Mouse (Mus musculus) thymus, adult 2 months (tissue): Measurements from ENCODE around the gene G430095P16Rik. TPM values are rescaled to one million over a fixed set of nuclear protein-coding genes. Genes with fewer than 3 reads are reported as not detected.
A peak's percentile ranks its signal among the peaks of the same experiment; 100 is the strongest.

Experiments used
- DNase-seq: peaks from one replicate; pipeline ENCODE4 v3.0.0; 2021
- H3K27ac ChIP-seq: fragments of 200-500 bp; 2 replicates; pipeline ENCODE4 v1.5.1; 2012; ENCODE audit warnings: low read length, control low read depth; ENCODE audit not compliant: control insufficient read depth, insufficient read depth
- H3K27me3 ChIP-seq: fragments of 200-500 bp; 2 replicates; pipeline ENCODE4 v1.6.1; 2012; ENCODE audit warnings: mild to moderate bottlenecking, low read length, moderate library complexity, mixed read lengths; ENCODE audit not compliant: control insufficient read depth, insufficient read depth
- H3K36me3 ChIP-seq: fragments of 200-500 bp; 2 replicates; pipeline ENCODE4 v1.6.1; 2012; ENCODE audit warnings: mild to moderate bottlenecking, low read length, moderate library complexity; ENCODE audit not compliant: control insufficient read depth, insufficient read depth
- H3K4me1 ChIP-seq: fragments of 200-500 bp; replicated peaks from 2 replicates; pipeline ENCODE4 v1.6.1; 2012; ENCODE audit warnings: low read length; ENCODE audit not compliant: control insufficient read depth, insufficient read depth
- H3K4me3 ChIP-seq: fragments of 200-500 bp; 2 replicates; pipeline ENCODE4 v1.5.1; 2012; ENCODE audit warnings: mild to moderate bottlenecking, low read length, control low read depth, moderate library complexity; ENCODE audit not compliant: control insufficient read depth, insufficient read depth
- CTCF ChIP-seq: fragments of 200-500 bp; IDR thresholded peaks from 2 replicates; pipeline ENCODE4 v1.5.1; 2012; ENCODE audit warnings: mild to moderate bottlenecking, control low read depth, low read length, moderate library complexity, borderline replicate concordance; ENCODE audit not compliant: control insufficient read depth, poor library complexity, insufficient read depth; ENCODE audit errors: extremely low read depth
- POLR2A ChIP-seq: fragments of 200-500 bp; IDR thresholded peaks from 2 replicates; pipeline ENCODE4 v1.6.1; 2012; ENCODE audit warnings: mild to moderate bottlenecking, low read length, control low read depth, moderate library complexity; ENCODE audit not compliant: control insufficient read depth, poor library complexity, insufficient read depth; ENCODE audit errors: extremely low read depth
- WGBS: fragments of 180-500 bp; shearing (Covaris S2); methylation state at CpG from one replicate; pipeline ENCODE4 v1.1.7; 2018; 5-methylcytosine and 5-hydroxymethylcytosine counted together
- polyA plus RNA-seq: library from polyadenylated mRNA; depleted of rRNA; stranded (reverse); fragments of >200 nt; gene quantifications from 2 replicates; pipeline ENCODE4 v1.2.3, GENCODE M21; 2012

G430095P16Rik gene
- polyA plus RNA-seq, 1 experiment, result 2.6 TPM

GRCm38 (mm10) chr8:84697166-84698130, 25.4 kb upstream of the G430095P16Rik start:
- H3K27ac ChIP-seq, result no peak overlapping the region
- peak; percentile 64 for DNase-seq
- H3K4me1 ChIP-seq, result peaks cover 35% of the 10 kb centered on the region
- TF ChIP-seq POLR2A, result no peak
- TF ChIP-seq CTCF, result no peak
- no peak overlapping the region for H3K4me3 ChIP-seq
- no peaks in the 10 kb centered on the region for H3K36me3 ChIP-seq
- 79% methylated on average over 14 of the region's 14 CpGs for WGBS
- no peaks in the 10 kb centered on the region for H3K27me3 ChIP-seq

- Histone ChIP-seq H3K27me3 (no peaks in the 10 kb centered on the region), H3K4me3 (no peak overlapping the region), H3K36me3 (no peaks in the 10 kb centered on the region), H3K27ac (no peak overlapping the region), H3K4me1 (peaks cover 42% of the 10 kb centered on the region)
- no peak for DNase-seq
- TF ChIP-seq POLR2A (no peak), CTCF (no peak)
- 97% methylated on average over 5 of the region's 5 CpGs for WGBS
These were observed 24.5 kb upstream of the G430095P16Rik start for GRCm38 (mm10) chr8:84698288-84698687.

DNA sequence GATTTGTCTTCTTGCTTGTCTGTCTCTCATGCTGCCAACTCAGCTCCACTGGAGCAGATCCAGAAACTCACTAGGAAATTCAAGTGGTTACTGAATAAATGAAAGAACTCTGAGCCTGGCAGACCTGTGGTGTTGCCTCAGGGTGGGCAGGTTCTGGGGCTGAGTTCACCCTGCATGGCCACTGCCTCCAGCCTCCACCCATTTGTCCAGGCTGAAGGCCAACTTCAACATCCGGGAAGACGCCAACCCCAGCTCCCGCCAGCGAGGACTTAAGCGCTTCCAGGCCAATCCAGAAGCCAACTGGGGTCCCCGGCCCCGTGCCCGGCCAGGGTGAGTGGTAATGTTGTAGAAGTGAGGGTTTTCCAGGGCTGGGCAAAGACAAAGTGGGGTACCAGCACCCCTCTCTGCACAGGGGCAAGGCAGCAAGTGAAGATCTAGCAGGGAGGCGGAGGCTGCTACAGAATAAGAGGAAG, 23.8 kb upstream of the G430095P16Rik start:
- WGBS, result 83% methylated on average over 9 of the region's 9 CpGs
- Histone ChIP-seq H3K4me3 (no peak overlapping the region), H3K4me1 (peaks cover 48% of the 10 kb centered on the region), H3K27me3 (no peaks in the 10 kb centered on the region), H3K36me3 (no peaks in the 10 kb centered on the region), H3K27ac (peak overlapping the region; percentile 86)
- TF ChIP-seq CTCF (no peak), POLR2A (no peak)
- no peak for DNase-seq

DNA sequence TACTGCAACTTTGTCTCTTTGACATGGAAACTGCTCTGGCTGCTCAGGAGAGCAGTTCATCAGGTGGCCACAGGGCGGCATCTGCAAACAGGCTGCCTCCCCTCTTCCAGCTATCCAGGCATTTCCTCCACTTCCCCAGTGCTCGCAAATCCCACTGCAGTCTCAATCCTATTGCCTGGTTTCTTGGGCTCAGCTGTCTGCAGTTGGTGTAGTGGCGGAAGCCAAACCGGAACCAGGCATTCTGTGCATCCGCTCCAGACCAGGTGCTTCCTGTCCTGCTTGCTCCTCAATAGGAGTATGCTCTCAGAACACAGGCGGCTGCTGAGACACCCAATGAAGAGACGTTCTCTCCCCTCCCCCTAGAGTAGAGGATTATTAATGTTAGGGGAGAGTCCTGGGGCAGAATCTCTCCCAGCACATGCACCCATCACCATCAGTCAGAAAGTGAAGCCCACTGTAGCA, 22.9 kb upstream of the G430095P16Rik start:
- TF ChIP-seq CTCF (peak; percentile 64; the same call in 1 of the 2 replicates), POLR2A (peak; percentile 27; the same call in 1 of the 2 replicates)
- Histone ChIP-seq H3K27me3 (no peaks in the 10 kb centered on the region; the same call in none of the 2 replicates), H3K4me3 (peak overlapping the region; percentile 33), H3K36me3 (no peaks in the 10 kb centered on the region), H3K27ac (peak overlapping the region; percentile 86), H3K4me1 (peaks cover 52% of the 10 kb centered on the region)
- 8% methylated on average over 7 of the region's 7 CpGs for whole genome bisulfite sequencing
- DNase-seq, result peak; percentile 70

- Histone ChIP-seq H3K4me1 (peaks cover 52% of the 10 kb centered on the region), H3K27ac (peak overlapping the region; percentile 86), H3K36me3 (no peaks in the 10 kb centered on the region), H3K27me3 (peaks cover 4% of the 10 kb centered on the region), H3K4me3 (no peak overlapping the region)
- WGBS, result 14% methylated on average over 5 of the region's 5 CpGs
- TF ChIP-seq CTCF (no peak), POLR2A (no peak)
- DNase-seq, result no peak
These were observed 22.3 kb upstream of the G430095P16Rik start for GRCm38 (mm10) chr8:84700526-84700925.

- peaks cover 52% of the 10 kb centered on the region for H3K4me1 ChIP-seq
- peak; percentile 47 for DNase-seq
- no peaks in the 10 kb centered on the region for H3K36me3 ChIP-seq
- H3K27ac ChIP-seq, result peak within 1 kb of the TSS; percentile 86
- peak within 1 kb of the TSS; percentile 29 for H3K4me3 ChIP-seq
- peaks cover 7% of the 10 kb centered on the region for H3K27me3 ChIP-seq
- 2% methylated on average over 34 of the region's 34 CpGs for WGBS
- TF ChIP-seq CTCF (no peak), POLR2A (no peak)
These were observed 21.6 kb upstream of the G430095P16Rik start, which contains the start of gene Lyl1 for GRCm38 (mm10) chr8:84700941-84701911. TSS of gene Lyl1 (plus strand) at chr8:84701457.
